Mouse (Mus musculus) embryonic facial prominence, embryonic 14.5 days (tissue): ENCODE measurements around the gene Parvb. TPM values are rescaled to one million over a fixed set of nuclear protein-coding genes. Genes with fewer than 3 reads are reported as not detected.

Experiments
- ATAC-seq: fragments of 200-750 bp; cut with Nextera tagmentation; 2 replicates; pipeline ENCODE4 v1.8.0; 2017; ENCODE audit warnings: low read depth, moderate number of reproducible peaks, moderate TSS enrichment
- DNase-seq: peaks from one replicate; pipeline ENCODE4 v3.0.0-alpha.2; 2015; ENCODE audit warnings: low spot score
- H3K27ac ChIP-seq: fragments of 300-500 bp; sonication (generic); replicated peaks from 2 replicates; pipeline ENCODE4 v1.5.1; 2014; ENCODE audit warnings: low read depth, mild to moderate bottlenecking, low read length, moderate library complexity
- H3K27me3 ChIP-seq: fragments of 300-500 bp; sonication (generic); replicated peaks from 2 replicates; pipeline ENCODE4 v1.6.1; 2014; ENCODE audit warnings: low read length; ENCODE audit not compliant: control insufficient read depth, insufficient read depth
- H3K36me3 ChIP-seq: fragments of 300-500 bp; sonication (generic); 2 replicates; pipeline ENCODE4 v1.6.1; 2014; ENCODE audit warnings: low read length, mixed read lengths; ENCODE audit not compliant: control insufficient read depth, insufficient read depth
- H3K4me1 ChIP-seq: fragments of 300-500 bp; sonication (generic); 2 replicates; pipeline ENCODE4 v1.6.1; 2014; ENCODE audit warnings: antibody characterized with exemption, low read length; ENCODE audit not compliant: control insufficient read depth, insufficient read depth
- H3K4me2 ChIP-seq: fragments of 300-500 bp; sonication (generic); 2 replicates; pipeline ENCODE4 v1.6.1; 2014; ENCODE audit warnings: low read depth, mild to moderate bottlenecking, low read length, moderate library complexity, mixed read lengths
- H3K4me3 ChIP-seq: fragments of 300-500 bp; sonication (generic); 2 replicates; pipeline ENCODE4 v1.5.1; 2014; ENCODE audit warnings: low read depth, mild to moderate bottlenecking, low read length
- H3K9ac ChIP-seq: fragments of 300-500 bp; sonication (generic); 2 replicates; pipeline ENCODE4 v1.6.1; 2014; ENCODE audit warnings: low read depth, mild to moderate bottlenecking, low read length, moderate library complexity, mixed read lengths
- H3K9me3 ChIP-seq: fragments of 300-500 bp; sonication (generic); 2 replicates; pipeline ENCODE4 v1.6.1; 2016; ENCODE audit warnings: low read length; ENCODE audit not compliant: control insufficient read depth
- WGBS: fragments of 180-500 bp; shearing (Covaris S2); extraction: QIAGEN DNeasy Blood & Tissue Kit; methylation state at CpG from one replicate; pipeline ENCODE4 v1.1.7; 2014; 5-methylcytosine and 5-hydroxymethylcytosine counted together
- polyA plus RNA-seq: library from polyadenylated mRNA; unstranded; fragments of >200 nt; fragmentation: Nextera tagmentation; extraction: Ambion mirVana; gene quantifications from 2 replicates; pipeline ENCODE4 v1.2.1, GENCODE M21; 2014

The Parvb gene
- polyA plus RNA-seq, 1 experiment from 2014 or later = 7.8 TPM

DNA sequence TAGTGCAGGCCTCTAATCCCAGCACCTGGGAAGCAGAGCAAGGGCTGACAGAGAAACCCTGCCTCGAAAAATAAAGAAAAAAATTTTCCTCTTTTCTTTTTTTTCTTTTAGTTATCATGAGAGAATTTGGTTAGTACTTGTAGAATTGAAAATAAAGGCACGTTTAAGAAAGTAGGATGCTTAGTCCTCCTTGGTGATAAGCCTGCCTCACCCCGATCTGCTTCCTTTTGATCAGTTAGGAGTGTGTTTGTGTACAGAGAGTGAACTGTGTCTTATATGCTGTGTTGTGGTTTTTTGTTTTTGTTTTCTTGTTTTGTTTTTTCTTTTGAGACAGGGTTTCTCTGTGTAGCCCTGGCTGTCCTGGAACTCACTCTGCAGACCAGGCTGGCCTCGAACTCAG lies 24.5 kb upstream of the Parvb start:
- peaks cover 94% of the 10 kb centered on the region for H3K36me3 ChIP-seq
- H3K4me2 ChIP-seq = no peak overlapping the region
- no peak overlapping the region for H3K9ac ChIP-seq
- no peak overlapping the region for H3K4me3 ChIP-seq
- H3K9me3 ChIP-seq = no peaks in the 10 kb centered on the region
- no peak for ATAC-seq
- WGBS = 95% methylated on average over 4 of the region's 4 CpGs
- DNase-seq = no peak
- H3K4me1 ChIP-seq = peaks cover under 1% of the 10 kb centered on the region; the same call in 1 of the 2 replicates
- no peaks in the 10 kb centered on the region for H3K27me3 ChIP-seq
- no peak overlapping the region for H3K27ac ChIP-seq

- H3K4me3 ChIP-seq = no peak overlapping the region
- H3K27ac ChIP-seq = no peak overlapping the region
- ATAC-seq = no peak
- no peak for DNase-seq
- no peak overlapping the region for H3K4me2 ChIP-seq
- no peaks in the 10 kb centered on the region for H3K9me3 ChIP-seq
- peaks cover 82% of the 10 kb centered on the region for H3K36me3 ChIP-seq
- no peak overlapping the region for H3K9ac ChIP-seq
- H3K4me1 ChIP-seq = peaks cover 3% of the 10 kb centered on the region
- WGBS = 83% methylated on average over 9 of the region's 11 CpGs
- H3K27me3 ChIP-seq = no peaks in the 10 kb centered on the region
Observed at GRCm38 (mm10) chr15:84209517-84210412, 22.1 kb upstream of the Parvb start.

- Histone ChIP-seq H3K9ac (no peak overlapping the region), H3K9me3 (no peaks in the 10 kb centered on the region), H3K27ac (no peak overlapping the region), H3K36me3 (peaks cover 82% of the 10 kb centered on the region), H3K4me3 (no peak overlapping the region), H3K4me2 (no peak overlapping the region), H3K4me1 (peaks cover 3% of the 10 kb centered on the region), H3K27me3 (no peaks in the 10 kb centered on the region)
- DNase-seq (no peak), ATAC-seq (no peak)
- WGBS = 91% methylated on average over 13 of the region's 13 CpGs
Observed at GRCm38 (mm10) chr15:84210461-84210860, 21.4 kb upstream of the Parvb start.

DNA sequence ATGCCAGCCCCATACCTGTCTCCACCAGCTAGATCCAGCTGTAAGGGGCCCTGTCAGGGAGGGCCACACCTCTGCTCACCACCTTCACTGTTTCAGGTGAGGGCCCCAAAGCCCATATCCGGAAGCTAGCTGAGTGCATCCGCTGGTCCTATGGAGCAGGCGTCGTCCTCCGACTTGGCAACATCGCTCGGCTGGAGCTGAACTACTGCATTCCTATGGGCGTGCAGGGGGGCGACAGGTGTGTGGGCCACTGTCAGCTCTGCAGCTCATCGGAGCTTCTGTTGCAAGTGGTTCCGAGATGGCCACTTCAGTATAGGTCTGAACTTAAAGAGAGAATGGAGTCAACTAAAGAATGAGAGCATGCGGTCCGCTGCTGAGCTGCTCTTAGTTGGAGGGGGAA lies 20.9 kb upstream of the Parvb start:
- WGBS = 82% methylated on average over 13 of the region's 13 CpGs
- H3K36me3 ChIP-seq = peaks cover 78% of the 10 kb centered on the region
- DNase-seq = no peak
- no peak overlapping the region for H3K9ac ChIP-seq
- peaks cover 6% of the 10 kb centered on the region for H3K4me1 ChIP-seq
- H3K27me3 ChIP-seq = no peaks in the 10 kb centered on the region
- no peak overlapping the region for H3K4me2 ChIP-seq
- H3K9me3 ChIP-seq = no peaks in the 10 kb centered on the region
- H3K4me3 ChIP-seq = no peak overlapping the region
- H3K27ac ChIP-seq = no peak overlapping the region
- no peak for ATAC-seq

GRCm38 (mm10) chr15:84211564-84211963 lies 20.3 kb upstream of the Parvb start:
- H3K36me3 ChIP-seq = peaks cover 72% of the 10 kb centered on the region
- H3K9ac ChIP-seq = no peak overlapping the region
- no peak overlapping the region for H3K4me2 ChIP-seq
- WGBS = 74% methylated on average over 3 of the region's 4 CpGs
- peaks cover 12% of the 10 kb centered on the region for H3K4me1 ChIP-seq
- no peak overlapping the region for H3K4me3 ChIP-seq
- ATAC-seq = no peak
- H3K9me3 ChIP-seq = no peaks in the 10 kb centered on the region
- no peak overlapping the region for H3K27ac ChIP-seq
- H3K27me3 ChIP-seq = no peaks in the 10 kb centered on the region
- DNase-seq = no peak

DNA sequence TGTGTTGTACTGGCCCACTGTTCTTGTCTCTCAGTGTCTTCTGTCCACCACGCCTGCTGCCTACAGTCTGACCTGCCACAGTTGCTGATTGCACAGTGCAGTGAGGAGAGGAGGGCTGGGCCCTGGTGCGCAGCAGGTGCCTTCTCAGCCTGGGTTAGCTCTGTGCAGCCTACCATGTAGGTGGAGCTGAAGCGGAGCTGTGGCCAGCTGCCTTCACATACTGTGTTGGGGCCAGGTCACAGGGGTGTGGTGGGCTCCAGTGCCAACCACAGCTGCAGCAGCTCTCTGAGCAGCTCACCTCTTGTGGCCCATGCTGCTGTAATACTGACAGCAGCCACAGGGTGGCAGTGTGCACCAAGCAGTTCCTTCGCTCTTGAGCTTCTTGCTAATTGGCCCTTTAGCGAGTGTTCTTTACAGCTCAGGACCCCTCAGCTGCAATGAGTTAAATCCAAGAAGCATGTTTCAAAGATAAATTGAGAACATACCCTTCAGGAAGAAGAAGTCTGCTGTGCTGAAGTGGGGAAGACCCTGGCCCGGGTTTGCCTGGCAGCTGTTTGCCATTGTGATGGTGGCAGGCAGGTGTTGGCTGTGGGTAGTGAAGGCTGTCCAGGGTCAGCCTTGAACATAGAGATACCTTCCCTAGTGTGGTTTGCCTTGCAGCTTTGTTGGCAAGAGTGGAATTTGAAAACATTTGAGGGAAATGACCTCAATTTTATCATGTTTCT lies 19.6 kb upstream of the Parvb start:
- no peak overlapping the region for H3K4me3 ChIP-seq
- peaks cover 18% of the 10 kb centered on the region for H3K4me1 ChIP-seq
- H3K9ac ChIP-seq = no peak overlapping the region
- no peak overlapping the region for H3K27ac ChIP-seq
- no peak overlapping the region for H3K4me2 ChIP-seq
- DNase-seq (peak; percentile 89), ATAC-seq (peak; percentile 48)
- no peaks in the 10 kb centered on the region for H3K27me3 ChIP-seq
- H3K9me3 ChIP-seq = no peaks in the 10 kb centered on the region
- peaks cover 65% of the 10 kb centered on the region for H3K36me3 ChIP-seq
- 40% methylated on average over 6 of the region's 6 CpGs for WGBS

GRCm38 (mm10) chr15:84212756-84213105 lies 19.1 kb upstream of the Parvb start:
- Histone ChIP-seq H3K27ac (no peak overlapping the region), H3K36me3 (peaks cover 60% of the 10 kb centered on the region), H3K4me1 (peaks cover 23% of the 10 kb centered on the region), H3K9me3 (no peaks in the 10 kb centered on the region), H3K27me3 (no peaks in the 10 kb centered on the region), H3K4me2 (no peak overlapping the region), H3K4me3 (no peak overlapping the region), H3K9ac (no peak overlapping the region)
- no peak for ATAC-seq
- WGBS = 61% methylated on average over 2 of the region's 2 CpGs
- peak; percentile 54 for DNase-seq

- H3K4me1 ChIP-seq = peaks cover 27% of the 10 kb centered on the region
- H3K27ac ChIP-seq = no peak overlapping the region
- H3K36me3 ChIP-seq = peaks cover 57% of the 10 kb centered on the region
- WGBS = 79% methylated on average over 5 of the region's 6 CpGs
- no peak for ATAC-seq
- no peak overlapping the region for H3K9ac ChIP-seq
- no peaks in the 10 kb centered on the region for H3K9me3 ChIP-seq
- no peak overlapping the region for H3K4me3 ChIP-seq
- no peaks in the 10 kb centered on the region for H3K27me3 ChIP-seq
- DNase-seq = no peak
- no peak overlapping the region for H3K4me2 ChIP-seq
Observed at GRCm38 (mm10) chr15:84213162-84213739, 18.6 kb upstream of the Parvb start.
